Mouse (Mus musculus) brain, adult 2 months (tissue): ENCODE data around the gene Lrch3.

ENCODE experiments used
- DNase-seq: peaks from one replicate; pipeline ENCODE4 v3.0.0; 2011; ENCODE audit warnings: low read depth, low spot score

Gene Lrch3

DNA sequence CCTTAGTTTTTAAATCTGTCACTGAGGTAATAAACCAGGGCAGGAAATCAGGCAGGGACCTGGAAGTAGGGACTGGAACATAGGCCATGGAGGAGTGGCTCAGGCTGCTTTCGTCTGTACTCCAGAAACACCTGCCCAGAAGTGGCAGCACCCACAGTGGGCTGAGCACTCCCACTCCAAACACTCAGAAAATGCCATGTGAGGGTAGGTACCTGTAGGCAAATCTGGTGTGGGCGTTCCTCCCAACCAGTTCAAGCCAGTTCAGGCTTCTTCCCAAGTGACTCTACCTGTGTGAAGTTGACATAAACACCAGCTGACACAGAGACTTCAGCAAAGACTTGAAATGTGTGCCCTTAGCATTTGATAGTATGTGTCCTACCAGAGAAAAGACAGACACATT, 70.7 kb downstream of the Lrch3 start:
- no peak for DNase-seq

DNA sequence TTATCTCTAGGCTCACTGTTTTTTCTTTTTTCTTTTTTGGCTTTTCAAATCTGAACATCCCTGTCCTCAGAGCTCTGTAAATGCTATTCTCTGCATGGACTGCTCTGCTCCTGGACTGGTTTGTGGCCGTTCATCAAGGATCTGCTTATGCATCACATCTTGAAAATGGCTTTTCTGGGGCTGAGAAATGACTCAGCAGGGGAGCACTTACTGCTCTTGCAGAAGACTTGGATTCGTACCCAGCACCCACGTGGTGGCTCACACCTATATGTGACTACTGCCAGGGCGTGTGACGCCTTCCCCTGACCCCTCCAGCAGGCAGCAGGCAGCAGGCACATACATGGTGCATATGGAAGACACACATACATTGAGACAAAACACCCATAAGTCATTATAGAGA, 78.3 kb downstream of the Lrch3 start:
- peak; percentile 81 for DNase-seq

DNA sequence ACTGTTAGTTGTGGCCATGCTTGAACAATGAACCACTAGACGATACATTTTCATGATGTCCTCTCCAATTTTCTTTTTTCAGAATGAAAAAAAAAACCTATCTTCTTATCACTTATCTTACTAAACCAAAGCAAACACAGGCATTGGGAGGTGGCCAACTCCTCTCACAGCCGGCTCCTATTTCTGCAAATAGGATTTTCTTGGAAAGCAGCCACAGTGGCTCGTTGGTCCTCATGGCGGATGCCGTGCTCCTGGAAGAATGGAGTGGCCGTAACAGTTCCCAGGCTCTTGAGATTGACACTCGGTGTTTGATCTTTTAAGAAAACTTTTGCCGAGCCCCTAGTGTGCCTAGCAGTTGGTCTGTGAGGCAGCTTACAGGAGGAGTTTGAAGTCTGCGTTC, 91.3 kb downstream of the Lrch3 start:
- DNase-seq = peak; percentile 86

DNA sequence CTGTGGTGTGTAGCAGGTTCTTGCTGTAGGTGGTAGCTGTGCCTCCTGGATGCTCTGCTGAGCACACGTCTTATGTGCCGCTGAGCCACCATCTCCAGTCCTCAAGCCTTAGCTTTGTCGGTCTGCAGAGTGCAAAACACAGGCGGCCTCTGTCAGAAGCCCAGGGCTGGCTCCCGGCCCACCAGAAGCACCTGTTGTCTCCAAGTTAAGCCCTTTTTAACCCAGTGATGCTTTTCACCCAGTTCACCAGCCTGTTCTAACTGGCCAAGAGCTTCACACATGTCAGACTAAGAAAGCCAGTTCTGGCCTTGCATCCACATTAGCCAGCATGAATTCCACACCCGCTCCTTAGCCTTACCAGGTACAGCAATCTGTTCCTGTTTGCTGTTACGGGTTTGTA, 93.0 kb downstream of the Lrch3 start:
- peak; percentile 56 for DNase-seq

DNA sequence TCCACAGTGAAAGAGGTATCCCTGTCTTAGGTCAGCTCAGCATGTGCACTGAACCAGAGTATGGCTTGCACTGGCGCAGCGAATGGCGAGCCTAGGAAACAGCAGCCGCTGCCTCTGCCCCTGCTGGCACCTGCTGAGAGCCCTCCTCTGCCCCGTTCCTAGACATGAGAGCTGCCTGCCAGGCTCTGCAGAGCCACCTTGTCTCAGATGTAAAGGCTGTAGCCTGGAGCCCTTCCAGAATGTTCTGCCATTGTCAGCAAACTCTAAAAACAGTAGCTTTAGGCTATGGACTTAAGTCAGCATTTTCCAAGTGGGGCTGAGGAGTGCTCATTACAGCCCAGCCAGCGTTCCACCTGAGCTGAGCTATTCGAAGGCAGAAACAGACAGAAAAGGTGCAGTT, 93.5 kb downstream of the Lrch3 start:
- DNase-seq = peak; percentile 58

DNA sequence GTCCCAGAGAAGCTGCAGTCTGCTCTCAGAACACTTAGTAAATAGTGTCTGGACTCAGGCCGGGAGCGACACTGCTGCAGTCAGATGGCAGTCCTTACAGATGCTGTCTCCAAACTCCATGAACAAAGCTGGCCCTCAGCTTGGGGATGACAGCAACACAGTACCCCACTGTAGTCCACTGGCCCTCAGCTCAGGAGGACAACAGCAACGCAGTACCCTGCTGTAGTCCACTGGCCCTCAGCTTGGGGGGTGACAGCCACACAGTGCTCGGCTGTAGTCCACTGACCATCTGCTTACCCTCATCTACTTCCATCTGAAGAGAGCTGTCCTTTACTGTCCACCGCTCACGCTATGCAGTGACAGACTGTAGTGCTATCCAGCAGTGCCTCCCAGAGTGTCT, 96.3 kb downstream of the Lrch3 start:
- peak; percentile 84 for DNase-seq

DNA sequence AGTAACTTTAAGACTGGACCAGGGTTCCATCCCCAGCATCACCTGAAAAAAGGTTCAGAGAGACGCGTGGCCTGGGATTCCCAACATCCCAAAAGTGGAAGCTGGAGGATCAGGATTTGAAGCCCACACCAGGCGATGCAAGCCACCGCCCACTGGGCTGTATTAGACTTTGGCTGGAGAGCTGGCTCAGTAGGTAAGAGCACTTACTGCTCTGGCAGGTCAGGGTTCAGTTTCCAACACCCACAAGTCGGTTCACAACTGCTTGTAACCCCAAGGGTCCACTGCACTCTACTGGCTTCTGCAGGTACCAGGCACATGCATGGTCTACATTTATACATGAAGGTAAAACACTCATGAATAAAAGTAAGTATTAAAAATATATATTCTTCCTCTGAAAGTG, 99.9 kb downstream of the Lrch3 start:
- no peak for DNase-seq

DNA sequence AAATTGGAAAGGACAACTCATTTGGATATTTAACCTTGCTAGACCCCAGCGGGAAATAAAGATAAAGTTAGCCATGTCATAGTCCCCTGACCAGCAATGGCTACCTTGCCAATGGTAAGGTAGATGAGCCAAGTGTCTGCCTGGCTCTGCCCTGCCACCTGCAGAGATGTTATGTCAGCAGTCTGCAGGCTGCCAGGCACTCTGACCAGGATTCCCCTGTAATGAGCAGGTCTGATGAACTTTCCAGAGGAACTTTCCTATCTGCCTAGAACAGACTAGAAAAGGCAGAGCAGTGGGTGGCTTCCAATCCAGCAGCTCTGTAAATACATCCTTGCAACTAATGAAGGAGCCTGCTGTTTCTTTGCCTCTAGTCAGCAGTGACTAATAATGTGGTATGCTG, 101.0 kb downstream of the Lrch3 start:
- DNase-seq = peak; percentile 64

DNA sequence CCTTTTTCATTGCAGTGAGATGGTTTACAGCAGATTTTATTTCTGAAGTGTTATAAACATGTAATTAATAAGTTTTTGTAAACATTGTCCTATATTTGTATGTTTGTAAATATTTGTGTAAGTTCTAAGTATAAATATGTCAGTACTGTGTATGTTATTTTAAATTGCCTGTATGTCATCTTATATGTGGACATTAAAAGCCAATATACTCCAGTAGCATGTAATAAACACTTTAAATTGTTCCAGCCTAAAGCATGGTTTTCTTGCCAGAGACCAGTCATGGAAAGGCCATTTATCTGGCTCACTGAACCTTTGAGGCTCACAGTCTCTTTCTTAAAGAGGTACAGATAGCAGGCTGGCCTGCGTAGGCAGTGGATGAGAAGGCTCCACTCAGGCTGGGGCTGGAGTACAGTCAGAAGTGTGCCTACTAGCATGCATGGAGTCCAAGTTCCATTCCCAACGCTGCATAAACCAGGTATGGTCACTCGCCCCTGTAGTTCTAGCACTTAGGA, 101.6 kb downstream of the Lrch3 start:
- no peak for DNase-seq

DNA sequence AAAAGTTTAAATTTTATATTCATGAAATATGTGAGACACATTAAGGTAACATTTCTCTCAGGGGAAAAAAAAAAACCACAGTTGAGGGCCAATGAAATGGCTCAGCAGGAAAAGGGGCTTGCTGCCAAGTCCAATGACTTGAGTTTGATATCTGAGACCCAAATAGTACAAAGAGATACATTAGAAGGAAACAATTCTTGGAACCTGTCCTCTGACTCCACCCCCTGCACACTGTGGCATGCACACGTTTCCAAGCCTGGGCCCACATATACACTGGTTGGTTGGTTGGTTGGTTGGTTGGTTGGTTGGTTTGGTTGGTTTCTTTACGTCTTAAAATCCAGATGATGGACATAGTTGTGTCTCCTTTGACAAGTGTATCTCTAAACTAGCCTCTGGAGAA, 102.1 kb downstream of the Lrch3 start:
- DNase-seq = no peak

DNA sequence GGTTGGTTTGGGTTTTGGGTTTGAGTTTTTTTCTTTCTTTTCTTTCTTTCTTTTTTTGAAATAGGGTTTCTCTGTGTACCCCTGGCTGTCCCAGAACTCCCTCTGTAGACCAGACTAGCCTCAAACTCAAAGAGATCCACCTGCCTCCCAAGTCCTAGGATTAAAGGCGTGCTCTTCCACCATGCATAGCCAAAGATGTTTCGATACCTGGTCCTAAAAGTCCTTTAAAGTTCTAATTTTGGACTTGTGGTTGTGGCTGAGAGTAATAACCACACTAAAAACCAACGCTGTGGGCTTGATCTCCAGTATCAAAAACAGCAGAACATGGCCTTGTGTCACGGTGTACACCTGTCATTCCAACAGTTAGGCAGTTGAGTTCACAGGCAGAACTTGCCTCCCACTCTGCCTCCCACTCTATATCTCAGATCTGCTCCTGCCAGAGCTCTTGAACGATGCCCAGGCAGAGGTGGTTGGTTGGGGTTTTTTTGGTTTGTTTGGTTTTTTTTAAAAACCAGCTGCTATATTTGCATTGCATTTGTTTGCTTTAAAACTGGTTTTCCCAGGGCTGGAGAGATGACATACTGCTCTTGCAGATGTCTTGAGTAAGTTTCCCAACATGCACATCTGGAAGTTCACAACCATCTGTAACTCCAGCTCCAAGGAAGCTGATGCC, 103.9 kb downstream of the Lrch3 start:
- peak; percentile 66 for DNase-seq

DNA sequence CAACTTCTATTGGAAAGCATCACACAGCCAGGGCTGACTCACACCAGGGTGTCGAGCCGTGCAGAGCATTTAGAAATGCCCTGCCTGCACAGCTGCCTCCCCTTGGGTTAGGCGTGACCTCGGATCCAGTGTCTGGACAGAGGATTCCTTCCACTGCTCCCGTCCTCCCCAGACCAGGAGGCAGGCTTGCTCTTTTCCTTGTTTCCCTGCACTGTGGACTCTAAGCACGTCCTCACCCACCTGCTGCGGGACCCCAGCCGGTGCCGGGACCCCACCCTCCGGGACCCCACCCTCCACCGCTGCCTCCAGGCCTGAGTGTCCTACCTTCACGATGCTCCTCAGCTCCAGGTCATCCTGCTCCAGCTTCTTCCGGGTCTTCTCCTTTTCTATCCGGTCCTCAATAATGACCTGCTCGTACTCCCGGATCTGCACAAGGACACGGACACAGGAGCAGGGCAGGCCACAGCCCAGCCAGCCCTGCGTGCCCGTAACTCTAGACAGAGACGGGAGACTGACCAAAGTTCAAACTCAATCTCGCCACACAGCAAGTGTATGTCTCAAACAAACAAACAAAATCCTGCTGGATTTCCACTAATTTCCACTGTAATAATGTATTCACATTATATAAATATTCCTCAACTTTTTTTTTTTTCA, 105.3 kb downstream of the Lrch3 start:
- no peak for DNase-seq

DNA sequence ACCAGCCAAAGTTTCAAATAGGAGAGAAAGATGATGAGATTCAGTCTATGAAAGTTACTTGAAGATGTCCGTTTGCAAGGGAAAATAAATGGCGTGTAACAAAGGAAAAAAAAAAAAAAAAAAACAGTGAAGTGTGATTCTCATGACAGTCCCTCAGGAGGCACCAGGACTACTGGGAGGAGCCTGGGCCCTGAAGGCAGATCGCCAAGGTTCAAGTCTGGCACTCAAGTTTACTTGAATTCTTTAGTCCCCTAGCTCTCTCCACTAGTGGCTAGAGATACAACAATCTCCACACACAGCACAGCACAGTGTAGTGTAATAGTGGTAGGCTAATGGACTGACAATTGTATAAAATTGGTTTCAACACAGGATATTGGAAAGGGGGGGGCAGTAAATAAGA, 107.5 kb downstream of the Lrch3 start:
- DNase-seq = no peak

DNA sequence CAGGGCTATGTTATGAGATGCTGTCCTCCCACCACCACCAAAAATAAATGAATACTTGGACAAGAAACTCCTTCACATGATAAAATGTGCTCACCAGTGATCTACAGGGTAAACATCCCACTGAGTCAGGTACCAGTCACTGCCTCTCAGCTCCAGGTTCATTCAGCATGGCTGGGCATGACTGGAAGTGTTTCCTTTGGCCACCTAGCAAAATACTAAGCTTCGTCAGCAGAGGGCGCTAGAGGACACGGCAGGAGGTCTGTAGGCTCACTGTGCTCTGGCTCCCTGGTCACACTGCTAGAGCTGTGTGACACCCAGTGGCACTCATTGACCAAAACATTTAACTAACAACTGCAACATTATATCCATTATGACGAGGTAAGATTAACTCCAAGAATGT, 109.8 kb downstream of the Lrch3 start:
- DNase-seq = peak; percentile 87

DNA sequence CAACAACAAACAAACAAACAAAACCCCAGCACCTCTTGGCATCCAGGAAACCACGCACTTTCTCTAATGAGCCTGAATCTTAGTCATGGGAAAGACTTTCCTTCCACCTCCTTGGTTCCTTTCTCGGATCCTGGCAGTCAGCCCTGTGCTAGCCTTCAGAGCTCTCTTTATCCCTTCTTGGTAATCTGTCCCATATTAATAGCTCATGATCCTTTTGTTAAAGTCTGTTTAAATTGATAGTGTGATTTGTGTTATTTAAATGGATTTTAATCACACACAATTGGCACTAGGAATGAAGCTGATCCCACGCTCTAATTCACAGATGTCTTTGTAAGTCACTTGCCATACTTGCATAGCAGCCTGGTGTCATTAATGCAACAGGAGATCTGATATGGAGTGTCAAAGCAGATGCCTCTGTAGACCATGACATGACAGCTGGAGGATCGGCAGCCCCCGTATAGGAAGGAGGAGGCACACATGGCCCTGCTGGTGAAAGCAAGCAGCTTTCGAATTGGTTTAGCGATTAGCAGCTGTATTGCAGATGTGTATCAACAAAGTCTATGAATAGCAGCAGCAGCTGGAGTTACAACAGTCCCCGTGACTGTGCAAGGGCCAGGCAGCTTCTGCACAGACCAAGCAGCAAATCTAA, 110.7 kb downstream of the Lrch3 start:
- DNase-seq = peak; percentile 62

DNA sequence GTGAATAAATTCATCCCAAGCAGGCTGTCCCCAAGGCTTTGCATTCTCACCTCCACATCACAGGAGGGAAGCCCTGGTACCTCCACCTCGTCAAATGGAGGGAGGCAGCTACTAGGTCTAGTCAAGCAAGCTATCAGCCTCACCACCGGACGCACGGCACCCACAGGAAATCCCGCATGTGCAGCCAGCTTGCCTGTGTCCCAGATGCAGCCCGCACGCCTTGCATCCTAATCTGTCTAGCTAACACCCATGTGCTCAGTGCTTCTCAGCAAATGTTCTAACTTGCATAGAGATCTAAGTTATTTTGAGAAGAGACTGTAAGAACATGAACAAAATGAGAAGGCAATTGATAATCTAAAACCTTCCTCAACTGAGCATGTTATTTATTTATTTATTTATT, 112.5 kb downstream of the Lrch3 start:
- peak; percentile 29 for DNase-seq

DNA sequence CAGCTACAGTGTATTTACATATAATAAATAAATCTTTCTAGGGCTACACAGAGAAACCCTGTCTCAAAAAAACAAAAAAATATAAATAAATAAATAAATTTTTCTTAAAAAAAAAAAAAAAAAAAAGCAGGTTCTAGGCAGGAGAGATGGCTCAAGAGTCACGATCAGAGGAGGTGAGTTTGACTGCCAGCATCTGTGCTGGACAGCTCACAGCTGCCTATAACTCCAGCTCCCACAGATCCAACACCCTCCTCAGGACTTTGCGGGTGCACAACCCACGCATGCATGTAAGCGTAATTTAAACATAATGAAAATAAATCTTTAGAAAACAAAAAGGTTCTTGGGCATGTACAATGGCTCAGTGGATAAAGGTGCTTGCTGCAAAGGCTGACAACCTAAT, 122.1 kb downstream of the Lrch3 start:
- no peak for DNase-seq

DNA sequence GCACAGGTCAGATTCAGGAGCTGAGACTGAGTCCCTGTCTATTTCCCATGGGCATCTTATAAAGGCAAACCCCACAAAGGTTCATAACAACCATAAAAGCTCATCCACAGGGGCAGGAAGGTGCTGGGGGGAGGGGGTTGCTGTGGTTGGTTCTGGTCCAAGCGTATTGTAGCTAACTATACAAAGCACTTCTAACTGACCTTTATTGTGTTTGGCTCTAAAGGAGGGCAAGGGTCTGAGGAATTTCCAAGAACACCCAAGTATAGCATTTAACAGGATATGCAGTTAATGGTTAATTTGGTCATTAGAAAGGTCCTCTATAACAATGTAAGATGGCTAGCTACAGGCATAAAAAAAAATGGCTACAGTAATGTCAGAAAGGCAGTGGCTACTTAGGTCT, 128.8 kb downstream of the Lrch3 start:
- DNase-seq = no peak

DNA sequence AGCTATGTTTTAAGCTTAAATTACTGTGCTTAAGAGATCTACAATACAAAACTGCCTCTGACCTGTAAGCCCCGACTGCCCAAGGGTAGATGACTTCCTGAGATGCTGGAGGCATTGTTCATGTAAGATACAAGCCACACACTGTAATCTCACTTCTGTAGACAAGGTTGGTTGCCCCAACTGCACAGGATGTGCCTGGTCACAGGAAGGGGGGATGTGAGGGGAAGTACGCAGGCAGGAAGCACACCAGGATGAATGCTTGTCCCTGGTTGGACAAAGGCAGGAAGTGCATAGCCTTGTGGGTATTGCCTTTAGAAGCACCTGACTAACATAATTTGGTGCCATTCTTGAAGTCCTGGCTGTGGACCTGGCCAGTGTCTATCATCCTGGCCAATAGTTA, 129.4 kb downstream of the Lrch3 start:
- no peak for DNase-seq

DNA sequence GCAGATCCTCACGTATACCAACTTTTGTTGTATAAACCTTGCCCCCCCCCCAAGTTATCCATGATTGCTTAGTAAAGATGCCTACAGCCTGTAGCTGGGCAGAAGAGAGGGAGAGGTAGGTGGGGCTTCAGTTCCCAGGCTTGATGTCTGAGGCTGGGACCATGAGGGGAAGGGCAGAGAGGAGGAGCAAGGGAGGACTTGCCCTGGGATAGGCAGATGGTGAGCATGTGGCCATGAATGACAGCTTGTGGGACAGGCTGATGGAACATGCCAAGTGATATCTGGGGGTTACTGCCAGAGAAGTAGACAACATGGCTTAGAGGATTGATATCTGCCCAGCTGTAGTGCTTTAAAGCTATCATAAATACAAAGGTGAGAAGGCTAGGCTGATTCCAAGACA, 134.1 kb downstream of the Lrch3 start:
- DNase-seq = no peak

DNA sequence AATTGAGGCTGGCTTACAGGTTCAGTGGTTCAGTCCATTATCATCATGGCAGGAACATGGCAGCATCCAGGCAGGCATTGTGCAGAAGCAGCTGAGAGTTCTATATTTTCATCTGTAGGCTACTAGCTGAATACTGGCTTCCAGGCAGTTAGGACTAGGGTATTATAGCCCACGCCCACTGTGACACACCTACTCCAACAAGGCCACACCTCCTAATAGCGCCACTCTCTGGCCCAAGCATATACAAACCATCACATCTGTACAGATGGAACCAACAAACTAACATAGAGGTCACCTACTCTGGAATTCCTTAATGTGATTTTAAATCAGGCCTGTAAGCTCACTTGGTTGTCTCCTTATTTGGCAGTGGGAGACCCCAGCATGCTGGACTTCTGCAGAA, 134.8 kb downstream of the Lrch3 start:
- no peak for DNase-seq

DNA sequence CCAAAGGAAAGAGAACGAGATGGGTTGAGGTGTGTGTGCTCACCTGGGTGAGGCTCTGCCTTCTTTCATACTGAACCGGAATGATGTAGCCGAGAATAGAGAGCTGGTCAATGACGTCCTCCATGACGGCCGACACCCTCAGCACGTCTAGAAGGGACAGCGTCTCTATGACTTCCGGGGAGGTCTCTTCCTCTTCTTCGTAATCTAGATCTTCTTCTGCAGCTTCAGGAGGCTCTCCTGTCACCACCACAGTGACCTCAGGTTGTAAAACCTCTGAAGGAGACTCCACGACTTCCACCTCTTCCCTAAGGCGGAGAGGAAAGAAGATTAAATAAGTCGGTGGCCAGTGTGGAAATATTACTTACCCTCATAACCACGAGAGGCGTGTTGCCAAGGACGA, 135.9 kb downstream of the Lrch3 start:
- no peak for DNase-seq

DNA sequence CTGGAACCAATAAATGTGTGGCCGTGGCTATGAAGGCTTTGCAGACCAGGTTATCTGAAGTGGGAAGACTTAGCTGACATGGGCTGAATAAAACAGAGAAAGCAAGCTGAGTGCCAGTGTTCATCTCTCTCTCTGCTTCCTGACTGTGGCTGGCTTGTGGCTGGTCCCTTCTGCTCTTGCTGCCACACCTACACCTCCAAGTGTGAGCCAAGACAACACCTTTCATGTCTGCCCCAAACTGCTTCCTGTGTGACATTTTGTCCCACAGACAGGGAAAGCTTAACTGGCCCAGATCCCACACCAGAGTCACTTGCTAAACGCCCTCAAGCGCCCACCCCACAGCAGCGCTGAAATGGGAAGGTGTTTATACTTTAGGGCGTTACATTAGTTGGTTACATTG, 139.2 kb downstream of the Lrch3 start:
- no peak for DNase-seq
